Mouse (Mus musculus): ENCODE measurements around the gene Olfr1153.

Olfr1153 gene

DNA sequence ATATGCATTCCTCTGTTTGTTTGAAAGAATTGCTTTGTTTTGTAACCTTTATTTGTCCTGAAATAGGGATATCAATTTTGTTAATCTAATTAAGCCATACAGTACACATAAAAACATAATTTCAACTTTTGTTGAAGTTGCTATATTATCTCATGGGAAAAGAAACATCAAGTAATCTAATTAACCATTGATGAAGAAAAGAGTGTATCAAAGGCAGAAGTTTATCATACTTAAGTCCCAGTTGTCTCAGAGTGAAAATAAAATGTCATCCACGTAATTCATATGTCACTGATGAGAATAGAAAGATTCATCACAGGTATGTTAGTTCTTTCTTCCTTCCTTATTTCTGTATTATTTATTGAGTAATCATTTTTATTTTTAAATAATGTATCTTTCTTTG, at the start of gene Olfr1153:
TSS of gene Olfr1153 (plus strand) at position 301 of the 400 bp plus-strand sequence.
- DNase-seq = no peak

DNA sequence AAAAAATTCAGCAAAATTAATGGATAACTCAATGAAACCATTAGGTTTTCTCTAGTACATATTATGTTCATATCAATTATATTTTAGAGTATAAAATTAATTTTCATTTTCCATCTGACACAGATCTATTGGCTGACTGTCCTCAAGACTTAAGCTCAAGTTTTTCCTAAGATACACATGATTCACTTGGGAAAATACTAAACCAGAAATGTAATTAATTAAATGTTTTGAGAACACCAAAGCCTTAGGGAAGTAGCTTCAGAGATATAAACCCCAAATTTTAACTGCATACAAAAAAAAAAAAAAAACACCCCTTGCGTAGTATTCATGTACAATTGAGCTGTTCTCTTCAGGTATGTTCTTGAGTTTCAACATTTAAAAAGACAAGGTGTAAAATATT, 39.2 kb upstream of the Olfr1153 start, which contains the start of gene Olfr1151:
TSS of gene Olfr1151 (plus strand) at position 301 of the 400 bp plus-strand sequence.
- DNase-seq = no peak

DNA sequence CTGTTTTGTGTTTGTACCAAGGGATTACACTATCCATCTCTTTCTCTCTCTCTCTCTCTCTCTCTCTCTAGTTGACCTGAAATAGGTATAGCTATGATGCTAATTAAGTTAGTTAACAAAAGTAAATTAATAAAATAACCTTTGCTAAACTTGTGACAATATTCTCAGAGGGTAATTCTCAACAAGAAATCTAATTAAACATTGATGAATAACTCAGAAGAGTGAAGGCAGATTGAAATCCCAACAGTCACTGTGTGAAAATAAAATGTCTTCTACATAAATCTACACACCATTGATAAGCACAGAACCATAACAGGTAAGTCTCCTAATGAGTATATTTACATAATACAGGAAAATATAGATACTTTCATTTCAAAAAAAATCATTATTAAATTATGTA, 28.6 kb upstream of the Olfr1153 start, which contains the start of gene Olfr1152:
TSS of gene Olfr1152 (plus strand) at position 301 of the 400 bp plus-strand sequence.
- no peak for DNase-seq

DNA sequence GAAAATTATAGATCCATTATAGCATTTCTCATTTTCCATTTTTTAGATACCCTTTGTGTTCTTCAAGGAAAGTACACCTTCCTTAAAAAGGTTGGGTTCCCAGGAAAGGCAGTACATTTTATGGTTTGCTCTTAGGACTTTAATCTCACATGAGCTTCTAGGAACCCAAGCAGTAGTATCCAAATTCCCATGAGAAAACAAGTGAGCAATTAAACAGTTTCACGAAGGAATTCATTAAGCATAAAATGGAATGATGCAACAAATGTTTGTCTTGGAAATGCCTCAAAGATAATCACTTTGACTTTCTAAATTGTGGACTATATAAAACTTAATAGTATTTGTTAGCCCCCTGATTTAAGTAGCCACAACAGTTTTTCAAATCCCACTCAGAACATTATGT, 10.3 kb downstream of the Olfr1153 start, which contains the start of gene Olfr1154:
TSS of gene Olfr1154 (minus strand) at position 101 of the 400 bp plus-strand sequence.
- no peak for DNase-seq

DNA sequence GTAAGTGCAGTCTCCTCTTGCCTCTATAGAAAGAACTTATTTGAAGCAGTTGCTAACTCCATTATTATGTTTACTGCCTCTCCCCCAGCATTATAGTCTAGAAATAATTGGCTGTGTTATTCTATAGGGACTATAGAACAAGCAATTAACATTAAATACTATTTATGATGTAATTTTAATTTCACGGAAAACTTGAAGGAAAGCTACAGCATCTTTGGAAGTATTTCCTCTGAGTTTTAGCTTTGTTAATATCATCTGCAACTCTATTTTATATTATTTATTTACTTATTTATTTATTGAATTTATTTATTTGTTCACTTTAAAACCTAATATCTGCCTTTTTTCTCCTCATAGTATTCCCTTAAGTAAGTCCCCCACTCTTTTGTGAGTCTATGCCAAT, 50.3 kb downstream of the Olfr1153 start, which contains the start of gene Olfr1155:
TSS of gene Olfr1155 (minus strand) at position 101 of the 400 bp plus-strand sequence.
- DNase-seq = no peak
